Mouse (Mus musculus) kidney, postnatal 25 days (tissue): Measurements from ENCODE around the gene Bmp4.
A peak's percentile ranks its signal among the peaks of the same experiment; 100 is the strongest.

Source experiments
- DNase-seq, 2 experiments: peaks; one replicate each; pipeline ENCODE4 v3.0.0; 2021; ENCODE audit warnings: mixed read lengths in 2 of 2

Gene Bmp4

GRCm38 (mm10) chr14:46385701-46386477, 4.6 kb downstream of the Bmp4 start:
- peak in 1 of 2 experiments; percentile 28 for DNase-seq

- DNase-seq, result no peak
These were observed 5.3 kb downstream of the Bmp4 start for GRCm38 (mm10) chr14:46384946-46385691.

DNA sequence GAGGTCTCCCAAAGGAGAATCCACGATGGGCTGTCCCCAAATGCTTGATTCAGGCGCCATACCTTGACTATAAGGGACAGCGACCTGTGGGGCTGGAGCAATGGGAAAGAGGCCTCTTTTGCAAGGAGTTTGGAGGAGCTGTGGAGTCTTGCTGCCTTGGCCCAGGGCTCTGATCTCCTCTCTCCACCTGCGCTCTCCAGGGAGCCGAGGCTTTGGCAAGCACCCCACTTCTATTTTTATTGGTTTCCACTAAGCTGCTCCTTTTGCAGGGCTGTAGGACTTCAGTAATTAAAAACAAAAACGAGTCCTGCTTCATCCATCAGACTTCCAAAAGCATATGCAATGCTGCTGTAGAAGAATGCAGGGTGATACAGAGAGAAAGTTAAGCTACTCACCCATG, 9.0 kb downstream of the Bmp4 start:
- DNase-seq, result peak in 1 of 2 experiments; percentile 36

- DNase-seq, result peak; percentile 53 to 80
These were observed 10.2 kb downstream of the Bmp4 start for GRCm38 (mm10) chr14:46380286-46380721.

DNA sequence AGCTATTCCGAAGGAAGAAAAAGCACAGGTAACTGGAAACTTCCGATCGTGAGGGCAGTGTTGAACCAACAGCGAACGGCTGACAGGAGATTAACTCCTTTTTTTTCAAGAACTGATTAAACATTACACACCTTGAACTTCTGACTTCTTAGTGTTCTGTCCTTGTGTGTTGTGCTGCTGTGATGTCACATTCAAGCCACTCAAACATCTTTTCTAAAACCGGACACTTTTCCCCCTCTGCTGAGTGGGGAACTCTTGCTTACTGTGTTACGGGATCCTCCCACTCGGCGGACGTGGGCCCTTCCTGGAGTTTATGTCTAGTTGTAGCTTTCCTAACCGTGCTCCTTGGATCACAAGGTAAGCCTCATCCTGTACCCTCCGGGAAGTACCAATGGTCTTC, 11.2 kb downstream of the Bmp4 start, which contains the start of gene Gm15217:
TSS of gene Gm15217 (plus strand) at position 130 of the 400 bp plus-strand sequence.
- DNase-seq, result no peak

- DNase-seq, result no peak
These were observed 14.7 kb downstream of the Bmp4 start for GRCm38 (mm10) chr14:46375796-46376195.

GRCm38 (mm10) chr14:46372452-46372851, 18.0 kb downstream of the Bmp4 start:
- DNase-seq, result no peak

GRCm38 (mm10) chr14:46363209-46363608, 27.3 kb downstream of the Bmp4 start:
- peak; percentile 37 to 45 for DNase-seq

GRCm38 (mm10) chr14:46357696-46358095, 32.8 kb downstream of the Bmp4 start:
- DNase-seq, result no peak

DNA sequence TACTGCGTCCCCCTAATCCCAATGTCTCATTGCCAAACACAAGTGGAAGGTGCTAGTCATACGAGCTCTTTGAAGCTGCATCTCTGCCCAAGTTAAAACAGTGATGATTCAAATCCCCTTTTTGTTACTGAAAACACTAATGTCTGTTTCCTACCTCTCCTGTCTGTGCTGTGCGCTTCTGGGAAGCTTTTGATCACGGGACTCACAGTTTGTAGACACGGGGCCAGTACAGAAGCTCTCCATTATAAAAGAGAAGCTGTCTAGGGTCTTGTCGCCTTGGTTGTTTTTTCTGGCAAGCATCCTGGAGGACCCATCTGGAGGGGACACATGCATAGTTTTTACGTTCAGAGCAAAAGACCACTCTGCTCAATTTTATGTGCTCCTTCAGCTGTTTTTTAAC, 33.2 kb downstream of the Bmp4 start:
- DNase-seq, result no peak

GRCm38 (mm10) chr14:46344750-46345149, 45.7 kb downstream of the Bmp4 start:
- DNase-seq, result no peak

- no peak for DNase-seq
These were observed 51.7 kb downstream of the Bmp4 start for GRCm38 (mm10) chr14:46338801-46339200.
